Mouse (Mus musculus) cerebellum, adult 8-10 months (tissue): ENCODE data around the gene C87977.
"Not testable (repeated sequence)": the region's sequence is repeated elsewhere in the genome, so short reads cannot be mapped to it uniquely, and the experiment has no call there.

Experiments used
- DNase-seq: peaks from one replicate; pipeline ENCODE4 v3.0.0; 2022

The C87977 gene

GRCm38 (mm10) chr4:144213218-144213617, at the start of gene C87977:
Gene C87977, minus strand, starts transcription at chr4:144213318.
- DNase-seq: not testable (repeated sequence)

DNA sequence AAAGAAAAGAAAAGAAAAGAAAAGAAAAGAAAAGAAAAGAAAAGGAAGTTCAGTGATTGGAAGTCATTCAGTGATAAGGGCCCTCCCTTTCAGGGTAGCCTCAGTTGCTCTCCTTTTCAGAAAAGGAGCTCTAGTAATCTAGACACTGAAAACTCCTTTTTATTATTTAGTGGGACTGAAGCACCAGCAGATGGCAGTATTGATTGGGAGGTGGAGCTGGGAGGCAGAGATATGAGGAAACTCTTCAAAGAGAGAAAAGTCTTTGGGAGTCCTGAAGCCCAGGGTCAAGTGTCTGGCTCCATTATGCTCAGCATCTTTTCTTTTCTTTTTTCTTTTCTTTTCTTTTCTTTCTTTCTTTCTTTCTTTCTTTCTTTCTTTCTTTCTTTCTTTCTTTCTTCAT, 41.6 kb upstream of the C87977 start:
- not testable (repeated sequence) for DNase-seq

- no peak for DNase-seq
Observed at GRCm38 (mm10) chr4:144190419-144190818, 22.7 kb downstream of the C87977 start, which contains the start of gene Oog2. Gene Oog2, plus strand, starts transcription at chr4:144190719.

GRCm38 (mm10) chr4:144162563-144162962, 50.6 kb downstream of the C87977 start, which contains the start of gene Oog3:
Gene Oog3, minus strand, starts transcription at chr4:144162663.
- DNase-seq: no peak
